Mouse (Mus musculus) heart, embryonic 12.5 days (tissue): ENCODE results near the gene Ipo8. TPM values are rescaled to one million over a fixed set of nuclear protein-coding genes. Genes with fewer than 3 reads are reported as not detected.

Experiments
- ATAC-seq: fragments of 200-750 bp; cut with Nextera tagmentation; 2 replicates; pipeline ENCODE4 v1.8.0; 2017; ENCODE audit warnings: moderate TSS enrichment, moderate library complexity; ENCODE audit not compliant: insufficient number of reproducible peaks, low FRiP score
- H3K27ac ChIP-seq: fragments of 300-500 bp; sonication (generic); 2 replicates; pipeline ENCODE4 v1.5.1; 2016; ENCODE audit warnings: mild to moderate bottlenecking, moderate library complexity; ENCODE audit not compliant: poor library complexity, severe bottlenecking
- H3K27me3 ChIP-seq: fragments of 300-500 bp; sonication (generic); replicated peaks from 2 replicates; pipeline ENCODE4 v1.6.1; 2016; ENCODE audit warnings: mild to moderate bottlenecking, moderate library complexity
- H3K36me3 ChIP-seq: fragments of 300-500 bp; sonication (generic); 2 replicates; pipeline ENCODE4 v1.6.1; 2016; ENCODE audit warnings: mild to moderate bottlenecking, moderate library complexity
- H3K4me1 ChIP-seq: fragments of 300-500 bp; sonication (generic); replicated peaks from 2 replicates; pipeline ENCODE4 v1.6.1; 2016; ENCODE audit warnings: mild to moderate bottlenecking
- H3K4me2 ChIP-seq: fragments of 300-500 bp; sonication (generic); 2 replicates; pipeline ENCODE4 v1.6.1; 2016; ENCODE audit warnings: mild to moderate bottlenecking, moderate library complexity
- H3K4me3 ChIP-seq: fragments of 300-500 bp; sonication (generic); 2 replicates; pipeline ENCODE4 v1.5.1; 2016; ENCODE audit warnings: mild to moderate bottlenecking
- H3K9ac ChIP-seq: fragments of 300-500 bp; sonication (generic); 2 replicates; pipeline ENCODE4 v1.6.1; 2016; ENCODE audit warnings: mild to moderate bottlenecking, moderate library complexity
- H3K9me3 ChIP-seq: fragments of 300-500 bp; sonication (generic); replicated peaks from 2 replicates; pipeline ENCODE4 v1.6.1; 2016; ENCODE audit warnings: mild to moderate bottlenecking, moderate library complexity
- WGBS: fragments of 180-500 bp; shearing (Covaris S2); methylation state at CpG from one replicate; pipeline ENCODE4 v1.1.7; 2016; 5-methylcytosine and 5-hydroxymethylcytosine counted together
- polyA plus RNA-seq: library from polyadenylated mRNA; unstranded; fragments of >200 nt; fragmentation: Nextera tagmentation; extraction: Ambion mirVana; gene quantifications from 2 replicates; pipeline ENCODE4 v1.2.1, GENCODE M21; 2016

The Ipo8 gene
- polyA plus RNA-seq, 1 experiment from 2014 or later: 22.4 TPM

- 80% methylated on average over 4 of the region's 4 CpGs for WGBS
- no peaks in the 10 kb centered on the region for H3K4me1 ChIP-seq
- H3K4me2 ChIP-seq: no peak overlapping the region
- ATAC-seq: no peak
- no peaks in the 10 kb centered on the region for H3K27me3 ChIP-seq
- H3K4me3 ChIP-seq: no peak overlapping the region
- H3K9ac ChIP-seq: no peak overlapping the region
- peaks cover 60% of the 10 kb centered on the region for H3K36me3 ChIP-seq
- no peak overlapping the region for H3K27ac ChIP-seq
- no peaks in the 10 kb centered on the region for H3K9me3 ChIP-seq
Observed at GRCm38 (mm10) chr6:148799773-148800172, 31.5 kb downstream of the Ipo8 start.

- WGBS: 72% methylated on average over 2 of the region's 2 CpGs
- Histone ChIP-seq H3K36me3 (peaks cover 47% of the 10 kb centered on the region), H3K4me2 (no peak overlapping the region), H3K9me3 (no peaks in the 10 kb centered on the region), H3K4me3 (no peak overlapping the region), H3K4me1 (no peaks in the 10 kb centered on the region), H3K27ac (no peak overlapping the region), H3K9ac (no peak overlapping the region), H3K27me3 (no peaks in the 10 kb centered on the region)
- ATAC-seq: no peak
Observed at GRCm38 (mm10) chr6:148795145-148795544, 36.1 kb downstream of the Ipo8 start.

GRCm38 (mm10) chr6:148789010-148789673, 42.1 kb downstream of the Ipo8 start:
- ATAC-seq: no peak
- Histone ChIP-seq H3K27me3 (no peaks in the 10 kb centered on the region), H3K9ac (no peak overlapping the region), H3K4me3 (no peak overlapping the region), H3K4me2 (peak overlapping the region; percentile 19; the same call in 1 of the 2 replicates), H3K4me1 (peaks cover 10% of the 10 kb centered on the region; the same call in 1 of the 2 replicates), H3K27ac (no peak overlapping the region), H3K9me3 (no peaks in the 10 kb centered on the region), H3K36me3 (peaks cover 66% of the 10 kb centered on the region)
- WGBS: 69% methylated on average over 9 of the region's 9 CpGs

GRCm38 (mm10) chr6:148786186-148786585, 45.1 kb downstream of the Ipo8 start:
- H3K4me3 ChIP-seq: no peak overlapping the region
- no peaks in the 10 kb centered on the region for H3K9me3 ChIP-seq
- no peak overlapping the region for H3K27ac ChIP-seq
- no peak for ATAC-seq
- no peak overlapping the region for H3K9ac ChIP-seq
- no peaks in the 10 kb centered on the region for H3K27me3 ChIP-seq
- no peak overlapping the region for H3K4me2 ChIP-seq
- H3K36me3 ChIP-seq: peaks cover 76% of the 10 kb centered on the region
- peaks cover 10% of the 10 kb centered on the region; the same call in 1 of the 2 replicates for H3K4me1 ChIP-seq
- WGBS: 85% methylated on average over 5 of the region's 5 CpGs

GRCm38 (mm10) chr6:148784418-148784817, 46.8 kb downstream of the Ipo8 start:
- Histone ChIP-seq H3K4me3 (no peak overlapping the region), H3K9me3 (no peaks in the 10 kb centered on the region), H3K4me1 (0 out of 2 replicates have a peak, but pooled peaks cover 5% of the 10 kb centered on the region), H3K27ac (no peak overlapping the region), H3K4me2 (no peak overlapping the region), H3K27me3 (no peaks in the 10 kb centered on the region), H3K36me3 (peaks cover 76% of the 10 kb centered on the region), H3K9ac (no peak overlapping the region)
- WGBS: 93% methylated on average over 9 of the region's 9 CpGs
- ATAC-seq: no peak

- no peak overlapping the region for H3K9ac ChIP-seq
- H3K27me3 ChIP-seq: no peaks in the 10 kb centered on the region
- no peak for ATAC-seq
- 94% methylated on average over 2 of the region's 2 CpGs for WGBS
- H3K4me3 ChIP-seq: no peak overlapping the region
- no peak overlapping the region for H3K27ac ChIP-seq
- H3K4me1 ChIP-seq: no peaks in the 10 kb centered on the region
- H3K9me3 ChIP-seq: no peaks in the 10 kb centered on the region
- H3K36me3 ChIP-seq: peaks cover 79% of the 10 kb centered on the region
- H3K4me2 ChIP-seq: no peak overlapping the region
Observed at GRCm38 (mm10) chr6:148776236-148776635, 55.0 kb downstream of the Ipo8 start.

GRCm38 (mm10) chr6:148771423-148771822, 59.8 kb downstream of the Ipo8 start:
- Histone ChIP-seq H3K9me3 (peaks cover 5% of the 10 kb centered on the region), H3K36me3 (peaks cover 49% of the 10 kb centered on the region), H3K4me3 (no peak overlapping the region), H3K4me2 (no peak overlapping the region), H3K27me3 (no peaks in the 10 kb centered on the region), H3K4me1 (no peaks in the 10 kb centered on the region), H3K27ac (no peak overlapping the region), H3K9ac (no peak overlapping the region)
- WGBS: 87% methylated on average over 3 of the region's 3 CpGs
- ATAC-seq: no peak

- Histone ChIP-seq H3K4me1 (no peaks in the 10 kb centered on the region), H3K4me3 (no peak overlapping the region), H3K4me2 (no peak overlapping the region), H3K9me3 (peaks cover 5% of the 10 kb centered on the region), H3K27me3 (no peaks in the 10 kb centered on the region), H3K27ac (no peak overlapping the region), H3K9ac (no peak overlapping the region), H3K36me3 (peaks cover 21% of the 10 kb centered on the region; the same call in 1 of the 2 replicates)
- ATAC-seq: no peak
- 78% methylated on average over 12 of the region's 12 CpGs for WGBS
Observed at GRCm38 (mm10) chr6:148768419-148768818, 62.8 kb downstream of the Ipo8 start.

- Histone ChIP-seq H3K27me3 (no peaks in the 10 kb centered on the region), H3K9me3 (peaks cover 5% of the 10 kb centered on the region), H3K4me3 (no peak overlapping the region), H3K36me3 (peaks cover 14% of the 10 kb centered on the region; the same call in 1 of the 2 replicates), H3K27ac (no peak overlapping the region), H3K4me2 (no peak overlapping the region), H3K9ac (no peak overlapping the region), H3K4me1 (no peaks in the 10 kb centered on the region)
- no peak for ATAC-seq
Observed at GRCm38 (mm10) chr6:148767228-148767627, 64.0 kb downstream of the Ipo8 start.

GRCm38 (mm10) chr6:148761967-148762712, 69.1 kb downstream of the Ipo8 start:
- no peaks in the 10 kb centered on the region for H3K27me3 ChIP-seq
- no peak overlapping the region for H3K4me2 ChIP-seq
- peaks cover 4% of the 10 kb centered on the region for H3K9me3 ChIP-seq
- ATAC-seq: no peak
- 78% methylated on average over 3 of the region's 3 CpGs for WGBS
- H3K27ac ChIP-seq: no peak overlapping the region
- H3K4me3 ChIP-seq: no peak overlapping the region
- H3K4me1 ChIP-seq: no peaks in the 10 kb centered on the region; the same call in 1 of the 2 replicates
- no peak overlapping the region for H3K9ac ChIP-seq
- H3K36me3 ChIP-seq: no peaks in the 10 kb centered on the region

GRCm38 (mm10) chr6:148761475-148761874, 69.8 kb downstream of the Ipo8 start:
- Histone ChIP-seq H3K4me1 (no peaks in the 10 kb centered on the region; the same call in 1 of the 2 replicates), H3K27me3 (no peaks in the 10 kb centered on the region), H3K9ac (no peak overlapping the region), H3K27ac (no peak overlapping the region), H3K4me3 (no peak overlapping the region), H3K36me3 (no peaks in the 10 kb centered on the region), H3K9me3 (no peaks in the 10 kb centered on the region), H3K4me2 (no peak overlapping the region)
- ATAC-seq: no peak
- WGBS: 69% methylated on average over 4 of the region's 4 CpGs
